Mouse (Mus musculus) neural tube, embryonic 14.5 days (tissue): Measurements from ENCODE around the gene Gpatch1. TPM values are rescaled to one million over a fixed set of nuclear protein-coding genes. Genes with fewer than 3 reads are reported as not detected.

ENCODE experiments used
- ATAC-seq: fragments of 200-750 bp; cut with Nextera tagmentation; 2 replicates; pipeline ENCODE4 v1.8.0; 2017; ENCODE audit warnings: low read depth, mild to moderate bottlenecking, moderate TSS enrichment, moderate library complexity
- H3K27ac ChIP-seq: fragments of 300-500 bp; sonication (generic); 2 replicates; pipeline ENCODE4 v1.5.1; 2014; ENCODE audit warnings: low read depth, mild to moderate bottlenecking, control low read depth, low read length, moderate library complexity, mixed read lengths
- H3K27me3 ChIP-seq: fragments of 300-500 bp; sonication (generic); 2 replicates; pipeline ENCODE4 v1.6.1; 2014; ENCODE audit warnings: low read length; ENCODE audit not compliant: control insufficient read depth, insufficient read depth
- H3K36me3 ChIP-seq: fragments of 300-500 bp; sonication (generic); 2 replicates; pipeline ENCODE4 v1.6.1; 2014; ENCODE audit warnings: low read length, mixed read lengths; ENCODE audit not compliant: control insufficient read depth, insufficient read depth
- H3K4me1 ChIP-seq: fragments of 300-500 bp; sonication (generic); 2 replicates; pipeline ENCODE4 v1.6.1; 2014; ENCODE audit warnings: low read length; ENCODE audit not compliant: control insufficient read depth, insufficient read depth
- H3K4me2 ChIP-seq: fragments of 300-500 bp; sonication (generic); 2 replicates; pipeline ENCODE4 v1.6.1; 2014; ENCODE audit warnings: mild to moderate bottlenecking, low read depth, low read length, control low read depth
- H3K4me3 ChIP-seq: fragments of 300-500 bp; sonication (generic); 2 replicates; pipeline ENCODE4 v1.5.1; 2014; ENCODE audit warnings: low read depth, low read length, control low read depth, mixed read lengths
- H3K9ac ChIP-seq: fragments of 300-500 bp; sonication (generic); replicated peaks from 2 replicates; pipeline ENCODE4 v1.6.1; 2014; ENCODE audit warnings: low read depth, mild to moderate bottlenecking, control low read depth, low read length, mixed read lengths
- H3K9me3 ChIP-seq: fragments of 300-500 bp; sonication (generic); 2 replicates; pipeline ENCODE4 v1.6.1; 2016; ENCODE audit warnings: low read length; ENCODE audit not compliant: control insufficient read depth
- WGBS: fragments of 180-500 bp; shearing (Covaris S2); extraction: QIAGEN DNeasy Blood & Tissue Kit; methylation state at CpG from one replicate; pipeline ENCODE4 v1.1.7; 2014; 5-methylcytosine and 5-hydroxymethylcytosine counted together
- polyA plus RNA-seq: library from polyadenylated mRNA; unstranded; fragments of >200 nt; fragmentation: Nextera tagmentation; extraction: Ambion mirVana; gene quantifications from 2 replicates; pipeline ENCODE4 v1.2.1, GENCODE M21; 2014

Gene Gpatch1
- polyA plus RNA-seq, 1 experiment from 2014 or later, result 21.7 TPM

DNA sequence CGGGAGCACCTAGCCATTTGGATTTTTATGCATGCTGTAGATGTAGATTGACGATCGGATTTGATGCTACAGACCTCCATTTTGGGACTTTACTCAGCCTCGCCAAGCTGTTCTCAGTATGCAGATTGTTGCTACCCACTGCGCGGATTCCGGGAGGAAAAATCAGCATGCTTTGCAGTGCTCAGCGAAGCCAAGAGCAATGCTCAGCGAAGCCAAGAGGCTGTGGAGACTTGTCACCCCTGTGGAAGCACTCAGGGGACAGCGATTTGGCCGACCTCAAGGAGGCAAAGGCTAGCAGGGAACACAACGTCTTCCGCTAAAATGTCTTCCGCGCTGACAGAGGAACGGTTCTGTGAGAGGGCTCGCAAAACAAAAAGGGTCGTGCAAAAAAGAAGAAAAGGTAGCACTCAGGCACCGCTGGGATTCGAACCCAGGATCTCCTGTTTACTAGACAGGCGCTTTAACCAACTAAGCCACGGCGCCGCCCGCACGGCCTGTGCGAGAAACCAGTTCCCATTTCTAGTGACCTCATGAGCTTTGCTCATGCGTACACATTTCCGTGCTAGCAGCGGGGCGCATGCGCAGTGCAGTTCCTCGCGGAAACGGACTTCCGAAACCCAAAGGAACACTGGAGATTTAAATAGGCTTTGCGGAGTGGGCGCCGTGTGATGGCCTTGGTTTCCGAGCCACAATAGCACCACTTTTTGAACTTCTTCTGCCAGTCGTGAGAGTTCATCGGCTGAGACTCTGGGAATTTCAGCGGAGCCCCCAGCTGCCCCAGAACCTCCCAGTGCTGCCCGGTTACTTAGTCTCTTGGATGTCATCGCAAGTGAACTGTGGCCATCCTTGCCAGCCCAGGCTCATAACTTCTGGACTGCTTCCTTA lies 83.6 kb downstream of the Gpatch1 start:
- H3K4me1 ChIP-seq, result peaks cover 9% of the 10 kb centered on the region; the same call in 1 of the 2 replicates
- H3K27me3 ChIP-seq, result no peaks in the 10 kb centered on the region
- no peaks in the 10 kb centered on the region for H3K36me3 ChIP-seq
- H3K9me3 ChIP-seq, result no peaks in the 10 kb centered on the region
- peak; percentile 96 for ATAC-seq
- peak overlapping the region; percentile 43 for H3K9ac ChIP-seq
- peak overlapping the region; percentile 83 for H3K27ac ChIP-seq
- under 1% methylated on average over 45 of the region's 45 CpGs for WGBS
- H3K4me2 ChIP-seq, result peak overlapping the region; percentile 27
- H3K4me3 ChIP-seq, result peak overlapping the region; percentile 40

DNA sequence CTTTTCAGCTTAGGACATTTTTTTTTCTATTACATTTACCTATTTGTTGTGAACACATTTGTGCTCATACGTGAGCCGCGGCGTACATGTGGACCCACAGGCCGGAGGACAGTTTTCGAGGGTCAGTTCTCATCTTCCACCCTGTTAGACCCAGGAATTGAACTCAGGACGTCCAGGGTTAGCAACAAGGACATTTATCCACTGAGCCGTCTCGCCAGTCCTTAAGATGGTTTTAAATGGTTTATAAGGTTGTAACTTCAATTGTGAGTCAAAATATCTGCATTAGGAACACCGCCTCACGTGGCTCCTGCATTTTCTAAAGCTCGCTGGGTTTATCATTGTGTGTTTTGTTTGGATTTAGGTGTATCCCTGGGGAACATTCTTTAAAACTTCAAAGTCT lies 84.4 kb downstream of the Gpatch1 start:
- no peaks in the 10 kb centered on the region for H3K9me3 ChIP-seq

DNA sequence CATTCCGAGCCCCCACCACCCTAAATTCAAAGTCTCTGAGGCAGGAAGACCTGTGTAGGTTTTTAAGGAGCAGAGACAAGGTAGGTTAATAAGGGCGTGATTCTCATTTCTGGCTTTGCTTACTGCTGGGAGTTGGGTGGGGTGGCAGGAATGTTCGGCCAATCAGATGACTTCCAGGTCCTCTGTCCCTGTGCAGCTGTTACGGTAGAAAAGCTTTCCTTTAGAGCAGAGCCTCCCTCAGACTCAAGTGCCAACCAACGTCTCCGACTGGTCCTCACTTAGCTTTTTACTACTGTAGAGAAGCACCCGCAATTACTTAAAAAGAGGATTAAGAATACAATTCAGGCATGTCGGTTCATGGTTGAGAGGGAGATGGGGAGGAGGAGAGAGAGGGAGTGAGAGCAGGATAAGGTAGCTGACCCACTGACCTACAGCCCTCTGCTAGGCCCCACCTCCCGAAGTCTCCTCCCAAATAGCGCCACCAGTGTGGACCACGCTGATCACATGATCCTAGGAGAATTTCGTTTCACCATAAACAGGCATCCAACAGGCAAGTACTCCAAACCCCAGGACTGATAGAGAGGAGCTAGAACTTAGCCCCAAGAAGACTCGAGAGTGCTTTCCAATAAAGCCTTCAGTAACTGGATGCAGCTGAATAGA lies 85.3 kb downstream of the Gpatch1 start:
- Histone ChIP-seq H3K4me1 (peaks cover 9% of the 10 kb centered on the region; the same call in 1 of the 2 replicates), H3K9ac (no peak overlapping the region), H3K27ac (no peak overlapping the region), H3K9me3 (no peaks in the 10 kb centered on the region), H3K27me3 (no peaks in the 10 kb centered on the region), H3K36me3 (no peaks in the 10 kb centered on the region), H3K4me2 (no peak overlapping the region), H3K4me3 (no peak overlapping the region)
- ATAC-seq, result no peak
- 33% methylated on average over 13 of the region's 13 CpGs for WGBS

More for the DNA sequence above, 84.4 kb downstream of the Gpatch1 start:
- peak overlapping the region; percentile 40 for H3K4me3 ChIP-seq
- H3K4me1 ChIP-seq, result peaks cover 9% of the 10 kb centered on the region; the same call in 1 of the 2 replicates
- peak overlapping the region; percentile 43 for H3K9ac ChIP-seq
- H3K4me2 ChIP-seq, result peak overlapping the region; percentile 27
- 41% methylated on average over 12 of the region's 12 CpGs for WGBS
- H3K36me3 ChIP-seq, result no peaks in the 10 kb centered on the region
- no peak for ATAC-seq
- H3K27me3 ChIP-seq, result no peaks in the 10 kb centered on the region
- H3K27ac ChIP-seq, result peak overlapping the region; percentile 83

DNA sequence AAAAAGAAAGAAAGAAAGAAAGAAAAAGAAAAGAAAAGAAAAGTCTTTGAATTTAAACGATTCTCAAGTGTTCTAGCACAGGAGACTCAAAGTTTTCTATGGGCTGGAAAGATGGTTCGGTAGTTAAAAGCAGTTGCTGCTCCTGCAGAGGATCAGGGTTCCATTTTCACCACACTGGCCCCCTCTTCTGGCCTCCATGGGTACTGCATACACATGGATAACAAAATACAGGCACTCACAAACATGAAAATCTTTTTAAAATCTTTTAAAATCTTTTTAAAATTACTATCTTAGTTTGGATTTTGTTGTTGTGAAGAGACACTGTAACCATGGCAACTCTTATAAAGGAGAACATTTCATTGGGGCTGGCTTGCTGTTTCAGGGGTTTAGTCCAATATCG lies 87.9 kb downstream of the Gpatch1 start:
- no peak overlapping the region for H3K4me2 ChIP-seq
- H3K4me3 ChIP-seq, result no peak overlapping the region
- no peak overlapping the region for H3K9ac ChIP-seq
- peaks cover 5% of the 10 kb centered on the region; the same call in 1 of the 2 replicates for H3K4me1 ChIP-seq
- ATAC-seq, result no peak
- H3K9me3 ChIP-seq, result no peaks in the 10 kb centered on the region
- no peaks in the 10 kb centered on the region for H3K36me3 ChIP-seq
- WGBS, result 73% methylated on average over 3 of the region's 3 CpGs
- no peaks in the 10 kb centered on the region for H3K27me3 ChIP-seq
- H3K27ac ChIP-seq, result no peak overlapping the region

Other genes with a start within 250 kb of the Gpatch1 start
- gene Cebpa, start 199.1 kb downstream of the Gpatch1 start, polyA plus RNA-seq, result 0.62 and 0.77 TPM in 2 replicates
- gene Slc7a10, start 132.1 kb downstream of the Gpatch1 start, polyA plus RNA-seq, result 14.0 and 20.2 TPM in 2 replicates
- 27.7 and 33.0 TPM in 2 replicates for gene Lrp3, start 102.9 kb downstream of the Gpatch1 start, polyA plus RNA-seq
- gene Rhpn2, start 15.7 kb upstream of the Gpatch1 start, polyA plus RNA-seq, result 5.8 TPM in 2 replicates
- 16.6 and 17.8 TPM in 2 replicates for gene Faap24, start 78.4 kb upstream of the Gpatch1 start, polyA plus RNA-seq
- 24.2 and 25.1 TPM in 2 replicates for gene Cep89, start 78.6 kb upstream of the Gpatch1 start, polyA plus RNA-seq
- gene Slc7a9, start 130.4 kb upstream of the Gpatch1 start, polyA plus RNA-seq, result 0.19 TPM in 1 of 2 replicates, not detected in the other
- 0.50 and 1.1 TPM in 2 replicates for gene Tdrd12, start 219.3 kb upstream of the Gpatch1 start, polyA plus RNA-seq
- gene Nudt19, start 237.9 kb upstream of the Gpatch1 start, polyA plus RNA-seq, result 107 and 137 TPM in 2 replicates